Mouse (Mus musculus) liver, embryonic 11.5 days (tissue): ENCODE results near the gene Vstm5. TPM values are rescaled to one million over a fixed set of nuclear protein-coding genes. Genes with fewer than 3 reads are reported as not detected.

Experiments used
- ATAC-seq: fragments of 200-750 bp; cut with Nextera tagmentation; replicated peaks from 2 replicates; pipeline ENCODE4 v1.8.0; 2017; ENCODE audit warnings: moderate number of reproducible peaks, mild to moderate bottlenecking, moderate TSS enrichment, moderate library complexity; ENCODE audit not compliant: low FRiP score
- DNase-seq: peaks from one replicate; pipeline ENCODE4 v3.0.0-alpha.2; 2017; ENCODE audit warnings: low spot score
- H3K27ac ChIP-seq: fragments of 300-500 bp; sonication (generic); 2 replicates; pipeline ENCODE4 v1.5.1; 2014; ENCODE audit warnings: mild to moderate bottlenecking, low read depth, low read length, control low read depth
- H3K27me3 ChIP-seq: fragments of 300-500 bp; sonication (generic); replicated peaks from 2 replicates; pipeline ENCODE4 v1.6.1; 2014; ENCODE audit warnings: low read length, mixed read lengths; ENCODE audit not compliant: control insufficient read depth, insufficient read depth
- H3K36me3 ChIP-seq: fragments of 300-500 bp; sonication (generic); 2 replicates; pipeline ENCODE4 v1.6.1; 2014; ENCODE audit warnings: mild to moderate bottlenecking, low read length, moderate library complexity, mixed read lengths; ENCODE audit not compliant: control insufficient read depth, insufficient read depth
- H3K4me1 ChIP-seq: fragments of 300-500 bp; sonication (generic); replicated peaks from 2 replicates; pipeline ENCODE4 v1.6.1; 2014; ENCODE audit warnings: low read length, mixed read lengths; ENCODE audit not compliant: control insufficient read depth, insufficient read depth
- H3K4me2 ChIP-seq: fragments of 300-500 bp; sonication (generic); 2 replicates; pipeline ENCODE4 v1.6.1; 2014; ENCODE audit warnings: mild to moderate bottlenecking, control low read depth, moderate library complexity
- H3K4me3 ChIP-seq: fragments of 300-500 bp; sonication (generic); 2 replicates; pipeline ENCODE4 v1.5.1; 2014; ENCODE audit warnings: low read depth, low read length, control low read depth
- H3K9ac ChIP-seq: fragments of 300-500 bp; sonication (generic); 2 replicates; pipeline ENCODE4 v1.6.1; 2014; ENCODE audit warnings: low read depth, low read length, control low read depth
- H3K9me3 ChIP-seq: fragments of 300-500 bp; sonication (generic); 2 replicates; pipeline ENCODE4 v1.6.1; 2016; ENCODE audit warnings: low read length, inconsistent platforms, mixed read lengths; ENCODE audit not compliant: control insufficient read depth
- WGBS: fragments of 180-500 bp; shearing (Covaris S2); extraction: QIAGEN DNeasy Blood & Tissue Kit; methylation state at CpG from one replicate; pipeline ENCODE4 v1.1.7; 2014; 5-methylcytosine and 5-hydroxymethylcytosine counted together
- polyA plus RNA-seq: library from polyadenylated mRNA; unstranded; fragments of >200 nt; fragmentation: Nextera tagmentation; extraction: Ambion mirVana; gene quantifications from 2 replicates; pipeline ENCODE4 v1.2.1, GENCODE M21; 2014

The Vstm5 gene
- polyA plus RNA-seq, 1 experiment from 2014 or later: 1.4 TPM

GRCm38 (mm10) chr9:15250376-15250775, 11.5 kb downstream of the Vstm5 start:
- no peak overlapping the region for H3K4me3 ChIP-seq
- DNase-seq: no peak
- WGBS: 45% methylated on average over 7 of the region's 7 CpGs
- H3K27me3 ChIP-seq: no peaks in the 10 kb centered on the region
- H3K9ac ChIP-seq: no peak overlapping the region
- no peaks in the 10 kb centered on the region for H3K36me3 ChIP-seq
- no peak for ATAC-seq
- peaks cover 4% of the 10 kb centered on the region for H3K4me1 ChIP-seq
- no peaks in the 10 kb centered on the region for H3K9me3 ChIP-seq
- H3K27ac ChIP-seq: no peak overlapping the region
- no peak overlapping the region for H3K4me2 ChIP-seq

GRCm38 (mm10) chr9:15252196-15252595, 13.4 kb downstream of the Vstm5 start:
- H3K4me2 ChIP-seq: no peak overlapping the region
- ATAC-seq: no peak
- H3K9me3 ChIP-seq: no peaks in the 10 kb centered on the region
- H3K27ac ChIP-seq: no peak overlapping the region
- no peaks in the 10 kb centered on the region for H3K36me3 ChIP-seq
- 73% methylated on average over 7 of the region's 7 CpGs for WGBS
- H3K4me3 ChIP-seq: no peak overlapping the region
- H3K4me1 ChIP-seq: no peaks in the 10 kb centered on the region
- DNase-seq: no peak
- no peaks in the 10 kb centered on the region for H3K27me3 ChIP-seq
- no peak overlapping the region for H3K9ac ChIP-seq

GRCm38 (mm10) chr9:15254501-15254900, 15.7 kb downstream of the Vstm5 start:
- WGBS: 77% methylated on average over 7 of the region's 7 CpGs
- DNase-seq: no peak
- no peaks in the 10 kb centered on the region for H3K27me3 ChIP-seq
- ATAC-seq: no peak
- no peak overlapping the region for H3K27ac ChIP-seq
- no peaks in the 10 kb centered on the region for H3K9me3 ChIP-seq
- no peaks in the 10 kb centered on the region for H3K36me3 ChIP-seq
- H3K4me1 ChIP-seq: no peaks in the 10 kb centered on the region
- H3K9ac ChIP-seq: no peak overlapping the region
- no peak overlapping the region for H3K4me2 ChIP-seq
- H3K4me3 ChIP-seq: no peak overlapping the region

GRCm38 (mm10) chr9:15256214-15256613, 17.4 kb downstream of the Vstm5 start:
- ATAC-seq (no peak), DNase-seq (no peak)
- Histone ChIP-seq H3K36me3 (peaks cover 9% of the 10 kb centered on the region), H3K4me1 (no peaks in the 10 kb centered on the region), H3K9ac (no peak overlapping the region), H3K9me3 (no peaks in the 10 kb centered on the region), H3K27me3 (no peaks in the 10 kb centered on the region), H3K4me3 (no peak overlapping the region), H3K27ac (no peak overlapping the region), H3K4me2 (no peak overlapping the region)
- 81% methylated on average over 3 of the region's 3 CpGs for WGBS

- no peak overlapping the region for H3K4me2 ChIP-seq
- H3K27me3 ChIP-seq: no peaks in the 10 kb centered on the region
- no peak overlapping the region for H3K9ac ChIP-seq
- no peak overlapping the region for H3K27ac ChIP-seq
- no peak for ATAC-seq
- WGBS: 91% methylated on average over 8 of the region's 8 CpGs
- H3K36me3 ChIP-seq: peaks cover 51% of the 10 kb centered on the region
- no peaks in the 10 kb centered on the region for H3K9me3 ChIP-seq
- H3K4me1 ChIP-seq: no peaks in the 10 kb centered on the region
- no peak overlapping the region for H3K4me3 ChIP-seq
- no peak for DNase-seq
Observed at GRCm38 (mm10) chr9:15261980-15262379, 23.1 kb downstream of the Vstm5 start.

- no peak for DNase-seq
- Histone ChIP-seq H3K9me3 (no peaks in the 10 kb centered on the region), H3K4me2 (no peak overlapping the region), H3K36me3 (peaks cover 59% of the 10 kb centered on the region), H3K9ac (no peak overlapping the region), H3K4me3 (no peak overlapping the region), H3K27me3 (no peaks in the 10 kb centered on the region), H3K27ac (no peak overlapping the region), H3K4me1 (no peaks in the 10 kb centered on the region)
- WGBS: 94% methylated on average over 10 of the region's 10 CpGs
- no peak for ATAC-seq
Observed at GRCm38 (mm10) chr9:15263487-15263886, 24.6 kb downstream of the Vstm5 start.

- Histone ChIP-seq H3K4me3 (no peak overlapping the region), H3K36me3 (peaks cover 40% of the 10 kb centered on the region), H3K4me2 (no peak overlapping the region), H3K9me3 (no peaks in the 10 kb centered on the region), H3K4me1 (peaks cover 11% of the 10 kb centered on the region), H3K27me3 (no peaks in the 10 kb centered on the region), H3K9ac (no peak overlapping the region), H3K27ac (no peak overlapping the region)
- no peak for DNase-seq
- no peak for ATAC-seq
- 73% methylated on average over 2 of the region's 2 CpGs for WGBS
Observed at GRCm38 (mm10) chr9:15273981-15274380, 35.1 kb downstream of the Vstm5 start.

- 92% methylated on average over 4 of the region's 4 CpGs for WGBS
- no peak for DNase-seq
- no peak overlapping the region for H3K4me2 ChIP-seq
- no peaks in the 10 kb centered on the region for H3K9me3 ChIP-seq
- no peak overlapping the region for H3K9ac ChIP-seq
- no peak overlapping the region for H3K4me3 ChIP-seq
- peaks cover 30% of the 10 kb centered on the region for H3K36me3 ChIP-seq
- no peak overlapping the region for H3K27ac ChIP-seq
- ATAC-seq: no peak
- peaks cover 15% of the 10 kb centered on the region for H3K4me1 ChIP-seq
- H3K27me3 ChIP-seq: no peaks in the 10 kb centered on the region
Observed at GRCm38 (mm10) chr9:15276855-15277254, 38.0 kb downstream of the Vstm5 start.

- Histone ChIP-seq H3K4me3 (peak overlapping the region; percentile 95; the same call in 1 of the 2 replicates), H3K4me2 (peak overlapping the region; percentile 73), H3K27ac (no peak overlapping the region), H3K27me3 (no peaks in the 10 kb centered on the region), H3K36me3 (peaks cover 19% of the 10 kb centered on the region), H3K4me1 (peaks cover 15% of the 10 kb centered on the region), H3K9me3 (no peaks in the 10 kb centered on the region), H3K9ac (peak overlapping the region; percentile 37; the same call in 1 of the 2 replicates)
- DNase-seq (no peak), ATAC-seq (no peak)
- 82% methylated on average over 3 of the region's 3 CpGs for WGBS
Observed at GRCm38 (mm10) chr9:15278343-15278742, 39.5 kb downstream of the Vstm5 start.
